ENCODE assay signal across 7 mouse cellular contexts in the genomic region with DNA sequence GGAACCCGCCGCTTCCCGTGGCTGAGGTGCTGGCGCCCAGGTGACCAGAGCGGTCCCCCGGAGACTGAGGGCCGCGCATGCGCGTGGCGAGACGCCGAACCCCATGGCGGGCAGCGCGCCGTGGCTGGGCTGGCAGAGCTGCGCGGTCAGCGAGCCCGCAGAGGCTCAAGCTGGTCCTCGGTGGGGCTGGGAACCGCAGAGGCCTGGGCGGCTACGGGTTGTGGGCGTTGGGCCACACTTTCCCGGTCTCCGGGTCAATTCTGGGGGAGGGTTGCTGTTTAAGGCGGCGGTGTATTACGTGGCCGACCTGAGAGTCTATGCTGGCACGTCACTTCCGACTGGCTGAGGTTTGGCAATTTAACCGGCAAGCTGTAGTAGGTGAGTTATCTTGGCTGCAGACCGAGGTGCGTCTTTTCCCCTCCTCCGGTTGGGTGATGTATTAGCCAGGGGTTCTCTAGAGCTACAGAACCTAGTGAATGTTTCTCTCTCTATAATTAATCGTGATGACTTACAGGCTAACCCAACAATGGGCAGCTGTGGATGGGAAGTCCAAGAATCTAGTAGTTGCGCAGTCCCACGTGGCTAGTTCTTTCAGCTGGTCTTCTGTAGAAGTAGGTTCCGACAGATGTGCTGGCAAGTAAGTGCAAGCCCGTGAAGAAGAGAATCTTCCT. TPM values are rescaled to one million over a fixed set of nuclear protein-coding genes. Genes with fewer than 3 reads are reported as not detected.
DNase-seq lines count a peak whose midpoint lies in the region; ATAC-seq and TF ChIP-seq lines count a peak whose summit lies in the region.

A gene (minus strand): TSS at position 662 of the 671 bp plus-strand sequence.

- H3K4me1 ChIP-seq in ES-Bruce4 (ENCODE audit: control insufficient read depth, insufficient read depth, low read length): no peaks in the 10 kb centered on the region
- peaks cover 28% of the 10 kb centered on the region for H3K4me1 ChIP-seq in embryonic facial prominence, embryonic 12.5 days
- peaks cover 31% of the 10 kb centered on the region for H3K4me1 ChIP-seq in heart, embryonic 13.5 days
- peaks cover 34% of the 10 kb centered on the region for H3K4me1 ChIP-seq in lung, embryonic 15.5 days

- TF ChIP-seq CTCF in ES-Bruce4 (IDR thresholded peaks at IDR 0.05; ENCODE audit: low read depth, low read length): no peak

- peaks cover 9% of the 10 kb centered on the region for H3K36me3 ChIP-seq in ES-Bruce4 (ENCODE audit: control insufficient read depth, insufficient read depth, low read length, poor library complexity, severe bottlenecking)
- peaks cover 20% of the 10 kb centered on the region for H3K36me3 ChIP-seq in embryonic facial prominence, embryonic 12.5 days
- peaks cover 53% of the 10 kb centered on the region for H3K36me3 ChIP-seq in heart, embryonic 13.5 days
- peaks cover 23% of the 10 kb centered on the region for H3K36me3 ChIP-seq in lung, embryonic 15.5 days

- TF ChIP-seq POLR2A in ES-Bruce4 (IDR thresholded peaks at IDR 0.05; ENCODE audit: insufficient read depth, low read length): no peak

- peak; percentile 85 for ATAC-seq in embryonic facial prominence, embryonic 12.5 days (ENCODE audit: insufficient number of reproducible peaks, insufficient read depth, low FRiP score, low TSS enrichment)
- peak; percentile 70 for ATAC-seq in heart, embryonic 13.5 days (ENCODE audit: extremely low read depth, insufficient number of reproducible peaks, low FRiP score, low TSS enrichment)
- ATAC-seq in lung, embryonic 15.5 days (ENCODE audit: borderline replicate concordance, extremely low read depth, low FRiP score, low TSS enrichment): peak; percentile 80

- H3K9me3 ChIP-seq in ES-Bruce4 (replicated peaks; ENCODE audit: control insufficient read depth, insufficient read depth, low read length, poor library complexity, severe bottlenecking): no peaks in the 10 kb centered on the region
- H3K9me3 ChIP-seq in embryonic facial prominence, embryonic 12.5 days: no peaks in the 10 kb centered on the region
- H3K9me3 ChIP-seq in heart, embryonic 13.5 days: no peaks in the 10 kb centered on the region
- H3K9me3 ChIP-seq in lung, embryonic 15.5 days: no peaks in the 10 kb centered on the region

- peak within 1 kb of the TSS; percentile 88 for H3K4me3 ChIP-seq in ES-Bruce4 (ENCODE audit: low read depth, low read length)
- peak within 1 kb of the TSS; percentile 92 for H3K4me3 ChIP-seq in embryonic facial prominence, embryonic 12.5 days
- H3K4me3 ChIP-seq in heart, embryonic 13.5 days: peak within 1 kb of the TSS; percentile 97
- H3K4me3 ChIP-seq in lung, embryonic 15.5 days: peak within 1 kb of the TSS; percentile 94

- H3K4me2 ChIP-seq in embryonic facial prominence, embryonic 12.5 days (replicated peaks): peak within 1 kb of the TSS; percentile 59
- peak within 1 kb of the TSS; percentile 94 for H3K4me2 ChIP-seq in heart, embryonic 13.5 days
- peak within 1 kb of the TSS; percentile 84 for H3K4me2 ChIP-seq in lung, embryonic 15.5 days

- TF ChIP-seq EP300 in ES-Bruce4 (IDR thresholded peaks at IDR 0.05; ENCODE audit: insufficient read depth, low read depth, low read length): no peak

- peak within 1 kb of the TSS; percentile 49; the same call in 1 of the 2 replicates for H3K27ac ChIP-seq in ES-Bruce4 (ENCODE audit: insufficient read depth, low read length)
- peak within 1 kb of the TSS; percentile 93 for H3K27ac ChIP-seq in embryonic facial prominence, embryonic 12.5 days
- H3K27ac ChIP-seq in heart, embryonic 13.5 days (replicated peaks): peak within 1 kb of the TSS; percentile 90
- peak within 1 kb of the TSS; percentile 88 for H3K27ac ChIP-seq in lung, embryonic 15.5 days

- peak; percentile 80 for DNase-seq in adrenal gland, adult 8-10 months
- DNase-seq in layer of hippocampus, adult 8-10 months (ENCODE audit: low spot score in 2 of 2): peak; percentile 75 to 84
- peak; percentile 87 for DNase-seq in ovary, postnatal 10 days (ENCODE audit: low spot score)

- no peaks in the 10 kb centered on the region for H3K27me3 ChIP-seq in ES-Bruce4 (ENCODE audit: control insufficient read depth, insufficient read depth, low read length, poor library complexity, severe bottlenecking)
- no peaks in the 10 kb centered on the region for H3K27me3 ChIP-seq in embryonic facial prominence, embryonic 12.5 days
- no peaks in the 10 kb centered on the region for H3K27me3 ChIP-seq in heart, embryonic 13.5 days (replicated peaks)
- H3K27me3 ChIP-seq in lung, embryonic 15.5 days: no peaks in the 10 kb centered on the region

- peak within 1 kb of the TSS; percentile 92 for H3K9ac ChIP-seq in ES-Bruce4 (ENCODE audit: low read depth, poor library complexity, severe bottlenecking)
- peak within 1 kb of the TSS; percentile 95 for H3K9ac ChIP-seq in embryonic facial prominence, embryonic 12.5 days
- peak within 1 kb of the TSS; percentile 96 for H3K9ac ChIP-seq in heart, embryonic 13.5 days
- H3K9ac ChIP-seq in lung, embryonic 15.5 days: peak within 1 kb of the TSS; percentile 97

- under 1% methylated on average over 43 of the region's 43 CpGs for WGBS in embryonic facial prominence, embryonic 12.5 days
- 2% methylated on average over 43 of the region's 43 CpGs for WGBS in heart, embryonic 13.5 days
- under 1% methylated on average over 43 of the region's 43 CpGs for WGBS in lung, embryonic 15.5 days

RNA-seq across cellular contexts. Expression of the gene that starts here (rescaled TPM):
- 14.2 and 15.5 TPM in 2 replicates for polyA plus RNA-seq in ES-Bruce4 (2011; ENCODE audit: insufficient read depth, insufficient read length, low read depth, missing spikeins)
- total RNA-seq in adrenal gland, adult 8-10 months (2022): 10 to 100 TPM; 17.9 to 32.7 (median 23.6) TPM
- polyA plus RNA-seq in embryonic facial prominence, embryonic 12.5 days (2016; fragmentation: Nextera tagmentation; extraction: Ambion mirVana): 25.2 and 27.2 TPM in 2 replicates
- 10.4 and 11.7 TPM in 2 replicates for polyA plus RNA-seq in heart, embryonic 13.5 days (2015; fragmentation: Nextera tagmentation; extraction: Ambion mirVana)
- 10 to 100 TPM; 23.2 to 27.7 (median 25.4) TPM for total RNA-seq in layer of hippocampus, adult 8-10 months (2022)
- 15.1 and 15.8 TPM in 2 replicates for polyA plus RNA-seq in lung, embryonic 15.5 days (2015; fragmentation: Nextera tagmentation; extraction: Ambion mirVana)

Comparison
In these comparisons a context has a peak if more than half of its experiments do, and no peak if none do; other contexts are left out.
1. Peak in every context shown above with its lines: DNase-seq, ATAC-seq, H3K4me3 ChIP-seq and H3K27ac ChIP-seq.